Mouse (Mus musculus): ENCODE results near the gene Rrp9. TPM values are rescaled to one million over a fixed set of nuclear protein-coding genes. Genes with fewer than 3 reads are reported as not detected.

The Rrp9 gene
- polyA plus RNA-seq, 1 experiment, result 20.0 TPM

DNA sequence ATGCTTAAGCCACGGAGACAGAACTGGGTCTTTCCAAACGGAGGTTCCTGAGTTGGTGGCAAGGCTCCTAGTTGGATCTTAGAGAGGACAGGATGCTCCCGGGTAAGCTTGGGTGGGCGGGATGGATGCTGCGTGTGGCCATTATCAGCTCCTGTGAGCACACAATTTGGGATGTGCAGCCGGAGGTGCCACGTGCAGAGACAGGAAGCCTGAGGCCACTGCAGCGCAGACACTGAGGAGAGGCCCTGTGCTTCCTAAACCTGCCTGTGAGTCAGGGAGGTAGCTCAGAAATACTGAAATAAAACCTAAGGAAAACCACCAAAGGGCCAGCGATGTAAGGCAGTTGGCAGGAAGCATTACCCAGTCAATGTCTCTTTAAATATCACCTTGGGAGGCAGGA is 6.0 kb upstream of the Rrp9 start:
- no peak overlapping the region for H3K4me3 ChIP-seq (ENCODE audit: control insufficient read depth, low read depth, low read length)
- H3K4me1 ChIP-seq (ENCODE audit: control insufficient read depth, insufficient read depth, low read length), result peaks cover 8% of the 10 kb centered on the region
- no peak for TF ChIP-seq CTCF (IDR thresholded peaks at IDR 0.05; ENCODE audit: control insufficient read depth, insufficient read depth, insufficient replicate concordance, low read depth, low read length)
- TF ChIP-seq POLR2A (IDR thresholded peaks at IDR 0.05; ENCODE audit: control insufficient read depth, low read depth, low read length), result no peak
- no peaks in the 10 kb centered on the region for H3K27me3 ChIP-seq (ENCODE audit: control insufficient read depth, insufficient read depth, low read length)
- H3K36me3 ChIP-seq (ENCODE audit: control insufficient read depth, insufficient read depth, low read length), result no peaks in the 10 kb centered on the region
- H3K27ac ChIP-seq (ENCODE audit: control insufficient read depth, insufficient read depth, low read depth, low read length), result no peak overlapping the region

DNA sequence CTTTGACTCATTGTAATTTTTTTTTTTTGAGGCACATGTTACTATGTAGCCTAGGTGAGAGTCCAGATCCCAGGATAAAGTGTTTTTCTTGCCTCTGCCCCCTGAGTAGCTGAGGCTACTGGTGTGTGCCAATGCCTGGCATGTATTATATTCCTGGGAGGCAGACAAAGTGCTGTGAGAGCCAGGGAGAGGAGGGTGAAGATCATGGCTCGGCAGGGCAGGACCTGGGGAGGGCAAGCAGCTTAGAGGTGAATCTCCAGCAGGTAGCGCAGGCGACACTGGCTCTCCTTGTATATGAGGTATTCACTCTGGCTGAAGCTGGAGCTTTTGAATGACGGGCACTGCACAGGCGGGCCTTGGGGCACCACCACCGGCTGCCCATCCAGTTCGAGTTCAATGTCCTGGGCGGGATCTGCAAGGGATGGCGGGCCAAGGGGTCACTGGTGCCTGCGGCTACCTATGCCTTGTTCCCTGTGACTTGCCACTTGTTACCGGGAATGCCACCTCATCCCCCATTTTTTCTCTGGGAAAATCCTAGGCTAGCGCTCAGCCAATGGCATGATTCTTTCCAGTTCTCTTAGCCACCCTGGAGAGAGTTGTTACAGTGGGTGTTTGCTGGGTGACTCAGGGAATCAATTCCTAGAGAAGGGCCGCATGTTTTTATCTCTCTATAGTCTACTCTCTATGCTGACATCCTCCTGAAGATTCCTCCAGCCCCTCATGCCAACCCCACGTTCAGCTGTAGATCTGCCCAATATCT is 4.6 kb upstream of the Rrp9 start:
- Histone ChIP-seq H3K4me3 (ENCODE audit: control insufficient read depth, low read depth, low read length) (no peak overlapping the region), H3K4me1 (ENCODE audit: control insufficient read depth, insufficient read depth, low read length) (peaks cover 9% of the 10 kb centered on the region), H3K27ac (ENCODE audit: control insufficient read depth, insufficient read depth, low read depth, low read length) (no peak overlapping the region), H3K36me3 (ENCODE audit: control insufficient read depth, insufficient read depth, low read length) (no peaks in the 10 kb centered on the region), H3K27me3 (ENCODE audit: control insufficient read depth, insufficient read depth, low read length) (no peaks in the 10 kb centered on the region)
- no peak for TF ChIP-seq POLR2A (IDR thresholded peaks at IDR 0.05; ENCODE audit: control insufficient read depth, low read depth, low read length)
- no peak for TF ChIP-seq CTCF (IDR thresholded peaks at IDR 0.05; ENCODE audit: control insufficient read depth, insufficient read depth, insufficient replicate concordance, low read depth, low read length)

DNA sequence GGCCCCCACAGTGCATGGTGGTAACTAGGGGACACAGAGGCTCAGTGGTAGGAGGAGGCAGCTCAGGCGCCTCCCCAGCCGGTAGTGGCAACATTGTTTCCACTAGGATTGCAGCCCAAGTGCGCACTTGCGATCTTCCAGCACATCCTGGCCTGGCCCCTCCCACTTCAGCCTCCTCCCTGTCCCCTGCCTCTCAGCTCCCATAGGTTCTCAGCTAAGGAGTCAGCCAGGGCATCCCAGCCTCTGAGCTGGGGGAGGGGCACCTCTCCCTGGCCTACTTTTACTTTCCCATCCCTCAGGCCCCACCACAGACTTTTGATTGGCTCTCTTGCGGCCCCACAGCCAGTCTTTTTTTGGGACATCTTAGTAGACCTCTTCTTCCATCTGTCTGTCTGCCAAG is 3.9 kb upstream of the Rrp9 start:
- H3K4me3 ChIP-seq (ENCODE audit: control insufficient read depth, low read depth, low read length), result no peak overlapping the region
- TF ChIP-seq POLR2A (IDR thresholded peaks at IDR 0.05; ENCODE audit: control insufficient read depth, low read depth, low read length) (no peak), CTCF (IDR thresholded peaks at IDR 0.05; ENCODE audit: control insufficient read depth, insufficient read depth, insufficient replicate concordance, low read depth, low read length) (no peak)
- no peaks in the 10 kb centered on the region for H3K27me3 ChIP-seq (ENCODE audit: control insufficient read depth, insufficient read depth, low read length)
- no peak overlapping the region for H3K27ac ChIP-seq (ENCODE audit: control insufficient read depth, insufficient read depth, low read depth, low read length)
- no peaks in the 10 kb centered on the region for H3K36me3 ChIP-seq (ENCODE audit: control insufficient read depth, insufficient read depth, low read length)
- H3K4me1 ChIP-seq (ENCODE audit: control insufficient read depth, insufficient read depth, low read length), result peaks cover 14% of the 10 kb centered on the region

DNA sequence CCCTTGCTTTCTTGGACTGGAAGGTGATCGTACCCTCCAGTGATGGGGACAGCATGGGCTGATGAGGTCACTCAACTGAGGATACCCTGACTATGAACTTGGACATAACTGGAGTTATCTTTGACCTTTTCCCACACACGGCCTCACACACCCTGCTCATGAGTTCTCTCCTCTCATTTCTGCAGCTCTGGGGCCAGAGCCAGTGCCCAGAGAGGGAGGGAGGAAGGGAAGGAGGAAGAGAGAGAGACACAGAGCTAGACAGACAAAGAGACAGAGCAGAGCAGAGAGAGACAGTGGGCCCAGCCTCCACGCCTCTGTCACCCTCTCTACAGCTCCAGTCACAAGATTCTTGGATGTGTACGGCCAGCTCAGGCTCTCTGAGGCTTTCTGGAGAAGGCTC is 3.4 kb upstream of the Rrp9 start:
- Histone ChIP-seq H3K27me3 (ENCODE audit: control insufficient read depth, insufficient read depth, low read length) (no peaks in the 10 kb centered on the region), H3K27ac (ENCODE audit: control insufficient read depth, insufficient read depth, low read depth, low read length) (no peak overlapping the region), H3K4me3 (ENCODE audit: control insufficient read depth, low read depth, low read length) (no peak overlapping the region), H3K4me1 (ENCODE audit: control insufficient read depth, insufficient read depth, low read length) (peaks cover 14% of the 10 kb centered on the region), H3K36me3 (ENCODE audit: control insufficient read depth, insufficient read depth, low read length) (no peaks in the 10 kb centered on the region)
- no peak for TF ChIP-seq POLR2A (IDR thresholded peaks at IDR 0.05; ENCODE audit: control insufficient read depth, low read depth, low read length)
- no peak for TF ChIP-seq CTCF (IDR thresholded peaks at IDR 0.05; ENCODE audit: control insufficient read depth, insufficient read depth, insufficient replicate concordance, low read depth, low read length)

DNA sequence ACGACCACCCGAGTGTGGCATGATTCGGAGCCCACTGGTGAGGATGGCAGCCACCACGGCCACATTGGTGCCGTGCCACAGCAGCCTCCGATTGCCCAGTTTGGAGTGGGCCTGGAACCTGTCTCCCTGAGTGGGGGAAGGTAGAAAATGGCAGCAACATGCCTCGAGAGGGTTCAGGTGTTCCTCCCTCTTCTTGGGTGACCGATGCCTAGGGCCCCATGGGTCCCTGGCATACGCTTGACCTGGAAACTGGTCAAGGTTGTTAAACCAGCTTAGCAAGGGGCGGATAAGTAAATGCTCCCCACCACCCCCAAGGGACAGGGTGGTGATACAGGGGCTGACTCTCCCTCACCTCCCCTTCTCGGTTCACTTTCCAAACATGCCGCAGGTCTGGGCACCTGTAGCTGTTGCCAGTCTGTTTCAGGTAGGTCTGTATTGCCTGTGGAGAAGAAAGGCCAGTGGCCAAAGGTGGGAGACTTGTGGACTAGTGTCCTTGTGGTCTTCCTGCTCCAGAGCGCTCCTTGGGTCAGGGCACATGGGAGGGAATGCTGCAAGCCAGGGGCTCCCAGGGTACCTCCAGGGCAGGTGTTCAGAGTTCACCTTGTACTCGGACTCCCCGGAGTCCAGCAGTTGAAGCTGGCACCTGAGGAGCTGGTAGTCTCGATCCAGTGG is 2.5 kb upstream of the Rrp9 start:
- peaks cover 17% of the 10 kb centered on the region for H3K4me1 ChIP-seq (ENCODE audit: control insufficient read depth, insufficient read depth, low read length)
- H3K27ac ChIP-seq (ENCODE audit: control insufficient read depth, insufficient read depth, low read depth, low read length), result no peak overlapping the region
- TF ChIP-seq CTCF (IDR thresholded peaks at IDR 0.05; ENCODE audit: control insufficient read depth, insufficient read depth, insufficient replicate concordance, low read depth, low read length) (no peak), POLR2A (IDR thresholded peaks at IDR 0.05; ENCODE audit: control insufficient read depth, low read depth, low read length) (no peak)
- H3K4me3 ChIP-seq (ENCODE audit: control insufficient read depth, low read depth, low read length), result no peak overlapping the region
- no peaks in the 10 kb centered on the region for H3K27me3 ChIP-seq (ENCODE audit: control insufficient read depth, insufficient read depth, low read length)
- H3K36me3 ChIP-seq (ENCODE audit: control insufficient read depth, insufficient read depth, low read length), result no peaks in the 10 kb centered on the region

DNA sequence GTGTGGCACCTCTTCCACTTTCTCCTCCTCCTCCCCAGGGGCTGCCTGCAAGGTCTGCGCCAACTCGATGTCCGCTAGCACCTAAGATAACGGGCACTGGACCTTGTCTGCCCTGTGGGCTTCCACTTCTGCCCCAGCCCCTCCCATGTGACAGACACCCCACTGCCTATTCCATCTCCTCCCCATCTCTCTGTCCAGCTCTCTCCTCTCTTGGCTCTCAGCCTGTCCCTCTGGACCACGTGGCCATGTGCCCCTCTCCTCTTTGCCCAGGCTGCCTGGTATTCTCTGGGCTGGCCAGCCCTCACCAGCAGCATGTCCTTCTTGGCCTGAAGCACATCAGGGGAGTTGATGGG is 2.0 kb upstream of the Rrp9 start:
- TF ChIP-seq POLR2A (IDR thresholded peaks at IDR 0.05; ENCODE audit: control insufficient read depth, low read depth, low read length), result no peak
- TF ChIP-seq CTCF (IDR thresholded peaks at IDR 0.05; ENCODE audit: control insufficient read depth, insufficient read depth, insufficient replicate concordance, low read depth, low read length), result no peak
- no peaks in the 10 kb centered on the region for H3K36me3 ChIP-seq (ENCODE audit: control insufficient read depth, insufficient read depth, low read length)
- H3K4me3 ChIP-seq (ENCODE audit: control insufficient read depth, low read depth, low read length), result no peak overlapping the region
- H3K27me3 ChIP-seq (ENCODE audit: control insufficient read depth, insufficient read depth, low read length), result no peaks in the 10 kb centered on the region
- no peak overlapping the region for H3K27ac ChIP-seq (ENCODE audit: control insufficient read depth, insufficient read depth, low read depth, low read length)
- H3K4me1 ChIP-seq (ENCODE audit: control insufficient read depth, insufficient read depth, low read length), result peaks cover 19% of the 10 kb centered on the region

DNA sequence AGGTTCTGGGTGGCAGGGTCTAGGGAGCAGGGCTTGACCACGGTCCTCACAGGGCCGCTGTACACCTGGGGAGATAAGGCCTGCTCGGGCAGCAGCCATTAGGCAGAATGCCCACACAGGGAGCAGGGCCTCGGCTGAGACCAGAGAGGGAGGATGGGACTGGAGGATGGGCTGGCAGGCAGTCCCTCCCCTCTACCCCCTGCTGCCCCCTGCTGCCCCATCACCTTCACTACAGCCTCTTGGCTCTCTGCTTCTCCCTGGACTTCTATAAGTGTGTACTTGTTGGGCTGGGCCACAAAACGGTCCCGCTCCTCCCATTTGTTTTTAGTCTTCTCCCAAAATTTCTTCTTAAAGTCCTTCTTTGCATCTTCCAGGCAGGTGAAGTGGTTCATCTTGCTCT is 1.3 kb upstream of the Rrp9 start:
- peaks cover 19% of the 10 kb centered on the region for H3K4me1 ChIP-seq (ENCODE audit: control insufficient read depth, insufficient read depth, low read length)
- no peaks in the 10 kb centered on the region for H3K36me3 ChIP-seq (ENCODE audit: control insufficient read depth, insufficient read depth, low read length)
- no peaks in the 10 kb centered on the region for H3K27me3 ChIP-seq (ENCODE audit: control insufficient read depth, insufficient read depth, low read length)
- H3K4me3 ChIP-seq (ENCODE audit: control insufficient read depth, low read depth, low read length), result no peak overlapping the region
- no peak overlapping the region for H3K27ac ChIP-seq (ENCODE audit: control insufficient read depth, insufficient read depth, low read depth, low read length)
- TF ChIP-seq CTCF (IDR thresholded peaks at IDR 0.05; ENCODE audit: control insufficient read depth, insufficient read depth, insufficient replicate concordance, low read depth, low read length) (peak; percentile 74; the same call in 1 of the 2 replicates), POLR2A (IDR thresholded peaks at IDR 0.05; ENCODE audit: control insufficient read depth, low read depth, low read length) (no peak)

All from testis, adult 2 months (tissue).